Mouse (Mus musculus) hindbrain, embryonic 14.5 days (tissue): Measurements from ENCODE around the gene Pafah1b2. TPM values are rescaled to one million over a fixed set of nuclear protein-coding genes. Genes with fewer than 3 reads are reported as not detected.

Experiments used
- ATAC-seq: fragments of 200-750 bp; cut with Nextera tagmentation; 2 replicates; pipeline ENCODE4 v1.8.0; 2017; ENCODE audit warnings: moderate number of reproducible peaks, mild to moderate bottlenecking, moderate TSS enrichment, moderate library complexity; ENCODE audit not compliant: low FRiP score
- DNase-seq: peaks from one replicate; pipeline ENCODE4 v3.0.0-alpha.2; 2015; ENCODE audit warnings: low spot score
- H3K27ac ChIP-seq: fragments of 300-500 bp; sonication (generic); 2 replicates; pipeline ENCODE4 v1.5.1; 2014; ENCODE audit warnings: mild to moderate bottlenecking, moderate library complexity
- H3K27me3 ChIP-seq: fragments of 300-500 bp; sonication (generic); 2 replicates; pipeline ENCODE4 v1.6.1; 2014; ENCODE audit warnings: mild to moderate bottlenecking, low read length, mixed read lengths; ENCODE audit not compliant: control insufficient read depth, insufficient read depth
- H3K36me3 ChIP-seq: fragments of 300-500 bp; sonication (generic); replicated peaks from 2 replicates; pipeline ENCODE4 v1.6.1; 2014; ENCODE audit not compliant: control insufficient read depth, insufficient read depth
- H3K4me1 ChIP-seq: fragments of 300-500 bp; sonication (generic); replicated peaks from 2 replicates; pipeline ENCODE4 v1.6.1; 2014; ENCODE audit warnings: antibody characterized with exemption, low read length, mixed read lengths; ENCODE audit not compliant: control insufficient read depth, insufficient read depth
- H3K4me2 ChIP-seq: fragments of 300-500 bp; sonication (generic); replicated peaks from 2 replicates; pipeline ENCODE4 v1.6.1; 2014; ENCODE audit warnings: mild to moderate bottlenecking, moderate library complexity
- H3K4me3 ChIP-seq: fragments of 300-500 bp; sonication (generic); replicated peaks from 2 replicates; pipeline ENCODE4 v1.5.1; 2014; ENCODE audit warnings: mild to moderate bottlenecking, low read length
- H3K9ac ChIP-seq: fragments of 300-500 bp; sonication (generic); 2 replicates; pipeline ENCODE4 v1.6.1; 2014
- H3K9me3 ChIP-seq: fragments of 300-500 bp; sonication (generic); 2 replicates; pipeline ENCODE4 v1.6.1; 2016; ENCODE audit warnings: low read length; ENCODE audit not compliant: control insufficient read depth
- WGBS: fragments of 180-500 bp; shearing (Covaris S2); extraction: QIAGEN DNeasy Blood & Tissue Kit; methylation state at CpG from one replicate; pipeline ENCODE4 v1.1.7; 2014; 5-methylcytosine and 5-hydroxymethylcytosine counted together
- polyA plus RNA-seq: library from polyadenylated mRNA; unstranded; fragments of >200 nt; fragmentation: Nextera tagmentation; extraction: Ambion mirVana; gene quantifications from 2 replicates; pipeline ENCODE4 v1.2.1, GENCODE M21; 2014

Gene Pafah1b2
- polyA plus RNA-seq, result 289 and 303 TPM in 2 replicates

DNA sequence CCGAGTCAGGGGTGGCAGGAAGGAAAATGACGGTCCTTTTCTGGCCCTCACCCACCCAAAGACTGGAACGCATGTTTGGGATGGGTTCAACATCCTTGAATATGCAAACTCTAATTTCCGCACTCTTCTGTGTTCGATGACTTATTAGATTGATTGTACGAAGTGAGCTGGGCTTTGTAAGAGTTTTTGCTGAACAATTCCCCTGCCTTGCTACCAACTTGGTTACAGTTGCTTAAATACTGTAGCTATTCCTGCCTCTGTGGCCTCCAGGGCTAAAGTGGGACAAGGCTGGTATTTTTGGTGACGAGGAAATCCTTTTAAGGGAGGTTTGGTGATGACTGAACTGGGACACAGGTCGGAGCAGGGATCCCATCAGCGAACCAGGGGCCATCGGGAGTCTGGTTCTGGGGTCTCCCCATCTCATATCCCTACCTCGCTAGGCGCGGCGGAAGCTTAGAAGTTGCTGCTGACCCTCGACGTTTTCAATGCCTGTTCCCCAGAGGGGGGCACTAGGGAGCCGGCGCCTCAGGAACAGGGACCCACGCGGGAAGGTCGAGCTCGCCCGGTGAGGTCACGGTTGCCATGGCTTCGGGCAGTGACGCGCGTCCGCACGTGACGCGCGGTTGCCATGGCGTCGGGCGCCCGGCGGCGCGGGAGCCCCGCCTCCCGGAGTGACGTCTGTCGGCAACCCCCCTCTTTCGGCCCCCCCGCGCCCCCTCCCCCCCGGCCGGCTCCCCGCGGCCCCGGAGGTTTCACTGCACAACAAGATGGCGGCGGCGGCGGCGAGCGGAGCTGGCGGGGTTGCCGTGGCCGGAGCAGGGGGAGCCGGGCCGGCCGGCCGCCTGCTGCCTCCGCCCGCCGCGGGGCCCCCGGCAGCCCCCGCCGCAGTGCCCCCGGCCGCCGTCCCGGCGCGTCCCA is at the start of gene Pafah1b2, which contains the start of gene Sik3:
Gene Pafah1b2 (minus strand): TSS at position 600 of the 918 bp plus-strand sequence.
Gene Sik3 (plus strand): TSS at position 730 of the 918 bp plus-strand sequence.
- Histone ChIP-seq H3K9me3 (no peaks in the 10 kb centered on the region), H3K9ac (peak within 1 kb of the TSS; percentile 98), H3K27me3 (no peaks in the 10 kb centered on the region), H3K36me3 (no peaks in the 10 kb centered on the region), H3K27ac (peak within 1 kb of the TSS; percentile 92), H3K4me2 (peak within 1 kb of the TSS; percentile 62), H3K4me1 (peaks cover 41% of the 10 kb centered on the region), H3K4me3 (peak within 1 kb of the TSS; percentile 95)
- DNase-seq, result peak; percentile 96
- peak; percentile 90 for ATAC-seq
- WGBS, result 3% methylated on average over 53 of the region's 78 CpGs

GRCm38 (mm10) chr9:46061696-46062425 is 49.4 kb upstream of the Pafah1b2 start:
- DNase-seq, result no peak
- Histone ChIP-seq H3K27me3 (no peaks in the 10 kb centered on the region), H3K9me3 (no peaks in the 10 kb centered on the region), H3K36me3 (no peaks in the 10 kb centered on the region), H3K4me3 (no peak overlapping the region), H3K4me1 (no peaks in the 10 kb centered on the region), H3K4me2 (no peak overlapping the region), H3K9ac (no peak overlapping the region), H3K27ac (no peak overlapping the region)
- no peak for ATAC-seq
- WGBS, result 84% methylated on average over 9 of the region's 9 CpGs

DNA sequence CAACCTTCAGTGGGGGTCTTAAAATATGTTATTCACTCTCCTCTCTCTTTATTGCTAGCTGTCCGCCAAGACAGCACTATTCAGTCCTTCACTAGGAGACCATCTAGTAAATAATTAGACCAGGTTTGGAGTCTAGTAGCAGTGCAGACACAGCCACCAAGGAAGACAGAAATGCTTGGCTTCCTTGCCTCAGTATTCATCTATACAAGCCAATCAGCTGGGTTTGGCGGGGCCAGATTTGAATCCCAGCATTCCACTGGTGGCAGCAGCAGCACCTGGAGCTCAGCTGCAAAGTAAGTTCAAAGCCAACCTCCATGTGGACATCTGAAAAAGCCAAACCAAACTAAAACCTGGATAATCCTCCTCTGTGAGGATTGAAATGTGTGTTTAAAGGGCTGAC is 47.8 kb upstream of the Pafah1b2 start:
- Histone ChIP-seq H3K9me3 (no peaks in the 10 kb centered on the region), H3K4me3 (no peak overlapping the region), H3K27ac (no peak overlapping the region), H3K9ac (no peak overlapping the region), H3K36me3 (no peaks in the 10 kb centered on the region), H3K27me3 (no peaks in the 10 kb centered on the region), H3K4me2 (no peak overlapping the region), H3K4me1 (no peaks in the 10 kb centered on the region)
- DNase-seq (no peak), ATAC-seq (no peak)
- WGBS, result 79% methylated on average over 2 of the region's 2 CpGs

- no peak overlapping the region for H3K4me3 ChIP-seq
- H3K27ac ChIP-seq, result no peak overlapping the region
- WGBS, result 92% methylated on average over 3 of the region's 3 CpGs
- no peak overlapping the region for H3K9ac ChIP-seq
- no peak overlapping the region for H3K4me2 ChIP-seq
- no peak for DNase-seq
- no peaks in the 10 kb centered on the region for H3K27me3 ChIP-seq
- no peaks in the 10 kb centered on the region; the same call in 1 of the 2 replicates for H3K4me1 ChIP-seq
- ATAC-seq, result no peak
- no peaks in the 10 kb centered on the region for H3K36me3 ChIP-seq
- H3K9me3 ChIP-seq, result no peaks in the 10 kb centered on the region
Measured at GRCm38 (mm10) chr9:46058065-46058464, 45.6 kb upstream of the Pafah1b2 start.

GRCm38 (mm10) chr9:46053014-46053666 is 40.6 kb upstream of the Pafah1b2 start:
- ATAC-seq, result no peak
- H3K4me3 ChIP-seq, result no peak overlapping the region
- no peak overlapping the region for H3K9ac ChIP-seq
- 62% methylated on average over 9 of the region's 9 CpGs for WGBS
- H3K36me3 ChIP-seq, result no peaks in the 10 kb centered on the region
- no peaks in the 10 kb centered on the region; the same call in 1 of the 2 replicates for H3K4me1 ChIP-seq
- DNase-seq, result no peak
- H3K9me3 ChIP-seq, result no peaks in the 10 kb centered on the region
- no peak overlapping the region for H3K27ac ChIP-seq
- no peaks in the 10 kb centered on the region for H3K27me3 ChIP-seq
- H3K4me2 ChIP-seq, result no peak overlapping the region

DNA sequence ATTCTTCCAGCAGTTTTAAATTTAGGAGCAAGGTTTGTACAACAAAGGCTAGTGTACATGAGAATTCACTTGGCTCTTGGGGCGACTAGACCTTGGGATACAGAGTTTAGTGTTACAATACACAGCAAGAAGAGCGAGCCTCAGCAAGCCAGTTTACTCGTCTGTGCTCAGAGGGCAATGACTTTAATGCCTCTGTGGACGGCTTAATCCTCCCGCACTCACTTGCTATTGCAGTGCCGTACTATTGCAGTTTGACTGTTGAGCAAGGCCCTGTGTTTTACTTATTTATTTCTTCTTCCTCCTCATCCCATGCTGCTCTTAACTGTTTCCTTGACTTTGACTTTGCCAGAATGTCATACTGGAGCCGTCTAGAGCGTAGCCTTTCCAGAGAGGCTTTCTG is 37.7 kb upstream of the Pafah1b2 start:
- DNase-seq, result no peak
- WGBS, result 79% methylated on average over 8 of the region's 8 CpGs
- Histone ChIP-seq H3K36me3 (no peaks in the 10 kb centered on the region), H3K4me2 (no peak overlapping the region), H3K4me3 (no peak overlapping the region), H3K9me3 (no peaks in the 10 kb centered on the region), H3K9ac (no peak overlapping the region), H3K27ac (no peak overlapping the region), H3K4me1 (peaks cover 4% of the 10 kb centered on the region; the same call in 1 of the 2 replicates), H3K27me3 (no peaks in the 10 kb centered on the region)
- ATAC-seq, result no peak

GRCm38 (mm10) chr9:46049525-46049924 is 37.0 kb upstream of the Pafah1b2 start:
- DNase-seq, result no peak
- Histone ChIP-seq H3K9ac (no peak overlapping the region), H3K27ac (no peak overlapping the region), H3K36me3 (no peaks in the 10 kb centered on the region), H3K4me1 (peaks cover 4% of the 10 kb centered on the region; the same call in 1 of the 2 replicates), H3K9me3 (no peaks in the 10 kb centered on the region), H3K27me3 (no peaks in the 10 kb centered on the region), H3K4me2 (no peak overlapping the region), H3K4me3 (no peak overlapping the region)
- WGBS, result 86% methylated on average over 7 of the region's 7 CpGs
- no peak for ATAC-seq

GRCm38 (mm10) chr9:46046724-46047517 is 34.4 kb upstream of the Pafah1b2 start:
- H3K27me3 ChIP-seq, result no peaks in the 10 kb centered on the region
- H3K9ac ChIP-seq, result no peak overlapping the region
- H3K4me2 ChIP-seq, result no peak overlapping the region
- H3K9me3 ChIP-seq, result no peaks in the 10 kb centered on the region
- no peak overlapping the region for H3K4me3 ChIP-seq
- H3K36me3 ChIP-seq, result no peaks in the 10 kb centered on the region
- 0 out of 2 replicates have a peak, but pooled peaks cover 4% of the 10 kb centered on the region for H3K4me1 ChIP-seq
- ATAC-seq, result no peak
- WGBS, result 49% methylated on average over 11 of the region's 11 CpGs
- no peak overlapping the region for H3K27ac ChIP-seq
- DNase-seq, result no peak
